Mouse (Mus musculus) hindbrain, postnatal 0 days (tissue): Measurements from ENCODE around the gene Ptprcap. TPM values are rescaled to one million over a fixed set of nuclear protein-coding genes. Genes with fewer than 3 reads are reported as not detected.
A peak's percentile ranks its signal among the peaks of the same experiment; 100 is the strongest.

Experiments used
- ATAC-seq: fragments of 200-750 bp; cut with Nextera tagmentation; 2 replicates; pipeline ENCODE4 v1.8.0; 2017; ENCODE audit warnings: mild to moderate bottlenecking, moderate TSS enrichment, moderate library complexity
- DNase-seq: peaks from one replicate; pipeline ENCODE4 v3.0.0-alpha.2; 2015; ENCODE audit warnings: low spot score
- H3K27ac ChIP-seq: fragments of 300-500 bp; sonication (generic); 2 replicates; pipeline ENCODE4 v1.5.1; 2014; ENCODE audit warnings: mild to moderate bottlenecking
- H3K27me3 ChIP-seq: fragments of 300-500 bp; sonication (generic); 2 replicates; pipeline ENCODE4 v1.6.1; 2014; ENCODE audit warnings: low read length, mixed read lengths; ENCODE audit not compliant: insufficient read depth
- H3K36me3 ChIP-seq: fragments of 300-500 bp; sonication (generic); 2 replicates; pipeline ENCODE4 v1.6.1; 2014; ENCODE audit warnings: low read length, mixed read lengths; ENCODE audit not compliant: insufficient read depth
- H3K4me1 ChIP-seq: fragments of 300-500 bp; sonication (generic); 2 replicates; pipeline ENCODE4 v1.6.1; 2014; ENCODE audit warnings: antibody characterized with exemption, low read length, mixed read lengths; ENCODE audit not compliant: insufficient read depth
- H3K4me2 ChIP-seq: fragments of 300-500 bp; sonication (generic); 2 replicates; pipeline ENCODE4 v1.6.1; 2014; ENCODE audit warnings: low read depth, mild to moderate bottlenecking, low read length, moderate library complexity, mixed read lengths
- H3K4me3 ChIP-seq: fragments of 300-500 bp; sonication (generic); 2 replicates; pipeline ENCODE4 v1.5.1; 2014; ENCODE audit warnings: low read length
- H3K9ac ChIP-seq: fragments of 300-500 bp; sonication (generic); replicated peaks from 2 replicates; pipeline ENCODE4 v1.6.1; 2014; ENCODE audit warnings: mild to moderate bottlenecking, low read length, moderate library complexity, mixed read lengths
- H3K9me3 ChIP-seq: fragments of 300-500 bp; sonication (generic); 2 replicates; pipeline ENCODE4 v1.6.1; 2016; ENCODE audit warnings: low read length, mixed read lengths
- CTCF ChIP-seq: IDR thresholded peaks from 2 replicates; pipeline ENCODE4 v1.5.1; 2016; ENCODE audit warnings: antibody characterized with exemption, control low read depth, low read depth
- WGBS: fragments of 180-500 bp; shearing (Covaris S2); extraction: QIAGEN DNeasy Blood & Tissue Kit; methylation state at CpG from one replicate; pipeline ENCODE4 v1.1.7; 2014; 5-methylcytosine and 5-hydroxymethylcytosine counted together
- polyA plus RNA-seq: library from polyadenylated mRNA; unstranded; fragments of >200 nt; fragmentation: Nextera tagmentation; extraction: Ambion mirVana; gene quantifications from 2 replicates; pipeline ENCODE4 v1.2.1, GENCODE M21; 2015
- total RNA-seq: library from RNA; depleted of rRNA; stranded (reverse); fragments of >200 nt; gene quantifications from 2 replicates; pipeline ENCODE4 v1.2.3, GENCODE M21; 2014

Gene Ptprcap
- total and polyA plus RNA-seq, 2 experiments from 2014 or later, result 0.44 to 1.0 TPM

DNA sequence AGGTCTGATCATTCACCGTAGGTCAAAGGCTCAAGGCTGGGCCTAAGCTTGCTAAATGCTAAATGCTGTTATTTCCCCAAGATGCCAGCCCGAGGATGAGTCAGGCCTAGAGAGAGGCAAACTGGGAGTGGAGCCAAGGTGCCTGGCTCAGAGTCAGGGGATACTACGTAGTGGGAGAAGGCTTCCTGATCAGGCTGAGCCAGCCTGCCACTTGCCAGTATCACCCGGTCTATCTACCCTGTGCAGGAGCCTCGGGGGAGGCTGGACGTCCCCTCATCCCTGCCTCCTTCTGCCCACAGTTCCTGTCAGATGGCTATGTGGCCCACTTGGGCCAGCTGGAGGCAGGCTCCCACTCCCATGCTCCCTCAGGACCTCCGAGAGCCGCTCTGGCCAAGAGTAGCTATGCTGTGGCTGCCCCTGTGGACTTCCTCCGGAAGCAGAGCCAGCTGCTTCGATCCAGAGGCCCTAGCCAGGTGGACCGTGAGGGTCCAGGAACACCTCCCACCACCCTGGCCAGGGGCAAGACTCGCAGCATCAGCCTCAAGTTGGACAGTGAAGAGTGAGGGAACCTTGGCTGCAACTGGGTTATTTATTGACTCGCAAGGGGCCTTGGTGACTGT is 40.1 kb upstream of the Ptprcap start:
- WGBS, result 60% methylated on average over 13 of the region's 13 CpGs
- no peak overlapping the region for H3K27ac ChIP-seq
- ATAC-seq (peak; percentile 53), DNase-seq (peak; percentile 67)
- H3K4me2 ChIP-seq, result no peak overlapping the region
- no peaks in the 10 kb centered on the region for H3K27me3 ChIP-seq
- no peaks in the 10 kb centered on the region for H3K9me3 ChIP-seq
- no peak for TF ChIP-seq CTCF
- H3K9ac ChIP-seq, result no peak overlapping the region
- no peak overlapping the region for H3K4me3 ChIP-seq
- H3K36me3 ChIP-seq, result peaks cover 38% of the 10 kb centered on the region; the same call in 1 of the 2 replicates
- H3K4me1 ChIP-seq, result no peaks in the 10 kb centered on the region

GRCm38 (mm10) chr19:4113806-4114230 is 39.6 kb upstream of the Ptprcap start:
- H3K27me3 ChIP-seq, result no peaks in the 10 kb centered on the region
- DNase-seq (no peak), ATAC-seq (0 out of 2 replicates have a peak, but pooled peaks have one; percentile 4)
- no peaks in the 10 kb centered on the region for H3K4me1 ChIP-seq
- no peak overlapping the region for H3K4me3 ChIP-seq
- peaks cover 38% of the 10 kb centered on the region; the same call in 1 of the 2 replicates for H3K36me3 ChIP-seq
- no peak overlapping the region for H3K4me2 ChIP-seq
- no peak overlapping the region for H3K27ac ChIP-seq
- WGBS, result 74% methylated on average over 5 of the region's 5 CpGs
- no peaks in the 10 kb centered on the region for H3K9me3 ChIP-seq
- TF ChIP-seq CTCF, result no peak
- no peak overlapping the region for H3K9ac ChIP-seq

DNA sequence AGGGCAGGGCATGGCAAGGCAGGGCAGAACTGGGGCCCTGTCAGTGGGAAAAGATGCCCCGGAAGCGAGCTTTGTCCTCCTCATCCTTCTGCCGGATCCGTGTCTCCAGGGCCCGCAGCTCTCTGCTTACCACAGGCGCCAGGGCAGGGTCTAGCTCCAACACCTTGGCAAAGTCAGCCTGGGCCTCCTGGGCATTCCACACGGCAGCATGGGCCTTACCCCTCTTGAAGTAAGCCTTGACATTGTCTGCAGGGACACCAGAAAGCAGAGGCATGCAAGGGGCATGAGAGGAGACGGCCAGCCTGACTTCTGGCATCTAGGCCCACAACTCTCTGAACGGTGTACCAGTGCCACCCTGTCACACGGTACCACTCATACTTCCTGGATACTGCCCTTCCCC is 38.9 kb upstream of the Ptprcap start:
- Histone ChIP-seq H3K27me3 (no peaks in the 10 kb centered on the region), H3K4me1 (no peaks in the 10 kb centered on the region), H3K4me3 (no peak overlapping the region), H3K9me3 (no peaks in the 10 kb centered on the region), H3K36me3 (peaks cover 33% of the 10 kb centered on the region; the same call in 1 of the 2 replicates), H3K27ac (no peak overlapping the region), H3K4me2 (no peak overlapping the region), H3K9ac (no peak overlapping the region)
- TF ChIP-seq CTCF, result no peak
- 86% methylated on average over 10 of the region's 10 CpGs for WGBS
- DNase-seq (no peak), ATAC-seq (no peak)

- Histone ChIP-seq H3K27me3 (no peaks in the 10 kb centered on the region), H3K9me3 (no peaks in the 10 kb centered on the region), H3K4me3 (no peak overlapping the region), H3K9ac (no peak overlapping the region), H3K4me1 (peaks cover under 1% of the 10 kb centered on the region; the same call in 1 of the 2 replicates), H3K36me3 (peaks cover 31% of the 10 kb centered on the region; the same call in 1 of the 2 replicates), H3K27ac (no peak overlapping the region), H3K4me2 (no peak overlapping the region)
- ATAC-seq, result no peak
- 95% methylated on average over 10 of the region's 10 CpGs for WGBS
- no peak for DNase-seq
- TF ChIP-seq CTCF, result no peak
Observed at GRCm38 (mm10) chr19:4115144-4115543, 38.3 kb upstream of the Ptprcap start.

- Histone ChIP-seq H3K4me3 (no peak overlapping the region), H3K36me3 (peaks cover 31% of the 10 kb centered on the region; the same call in 1 of the 2 replicates), H3K9me3 (no peaks in the 10 kb centered on the region), H3K27ac (no peak overlapping the region), H3K27me3 (no peaks in the 10 kb centered on the region), H3K4me1 (peaks cover 7% of the 10 kb centered on the region), H3K9ac (no peak overlapping the region), H3K4me2 (no peak overlapping the region)
- DNase-seq (no peak), ATAC-seq (no peak)
- no peak for TF ChIP-seq CTCF
- 75% methylated on average over 11 of the region's 11 CpGs for WGBS
Observed at GRCm38 (mm10) chr19:4115816-4116215, 37.6 kb upstream of the Ptprcap start.

DNA sequence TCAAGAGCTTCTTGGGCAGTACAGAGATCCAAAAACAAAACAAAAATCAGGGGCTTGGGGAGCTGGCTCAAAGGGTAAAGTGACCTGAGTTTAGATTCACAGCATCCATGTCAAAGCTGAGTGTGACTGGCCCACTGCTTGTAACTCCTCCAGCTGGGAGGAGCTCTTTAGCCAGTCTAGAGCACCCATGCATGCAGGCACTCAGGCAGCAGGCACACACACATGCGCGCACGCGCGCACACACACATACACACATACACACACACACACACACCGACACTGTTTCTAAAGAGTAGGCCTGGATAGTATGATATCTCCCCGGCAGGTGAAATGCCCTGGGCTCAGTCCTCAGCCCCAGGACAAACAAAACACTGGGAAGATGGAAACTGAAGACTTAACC is 36.4 kb upstream of the Ptprcap start:
- Histone ChIP-seq H3K27me3 (no peaks in the 10 kb centered on the region), H3K27ac (no peak overlapping the region), H3K9ac (no peak overlapping the region), H3K4me1 (peaks cover 8% of the 10 kb centered on the region), H3K36me3 (peaks cover 26% of the 10 kb centered on the region; the same call in 1 of the 2 replicates), H3K4me3 (no peak overlapping the region), H3K9me3 (no peaks in the 10 kb centered on the region), H3K4me2 (no peak overlapping the region)
- no peak for TF ChIP-seq CTCF
- ATAC-seq (no peak), DNase-seq (no peak)
- over 99% methylated on average over 7 of the region's 7 CpGs for WGBS

DNA sequence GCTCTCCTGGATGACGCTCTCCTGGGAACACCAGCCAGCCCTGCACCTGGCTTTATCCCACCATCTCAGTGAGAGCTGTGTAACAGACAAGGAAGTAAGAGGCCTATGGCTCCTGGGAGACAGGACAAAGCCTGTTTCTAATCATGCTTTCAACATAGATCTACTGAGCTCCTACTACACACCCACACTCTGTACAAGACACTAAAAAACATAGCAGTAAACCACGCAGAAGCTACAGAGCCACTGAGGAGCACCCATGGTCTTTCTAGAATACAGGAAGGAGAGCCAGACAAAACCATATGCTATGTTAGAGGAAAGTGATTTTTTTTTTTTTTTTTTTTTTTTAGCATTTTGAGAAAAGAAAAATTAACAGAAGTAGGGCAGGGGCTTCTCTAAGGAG is 35.1 kb upstream of the Ptprcap start:
- no peaks in the 10 kb centered on the region for H3K27me3 ChIP-seq
- no peak overlapping the region for H3K4me3 ChIP-seq
- no peak overlapping the region for H3K9ac ChIP-seq
- peaks cover 14% of the 10 kb centered on the region; the same call in 1 of the 2 replicates for H3K36me3 ChIP-seq
- no peak overlapping the region for H3K4me2 ChIP-seq
- H3K4me1 ChIP-seq, result peaks cover 8% of the 10 kb centered on the region
- WGBS, result 97% methylated on average over 2 of the region's 2 CpGs
- no peaks in the 10 kb centered on the region for H3K9me3 ChIP-seq
- DNase-seq (no peak), ATAC-seq (no peak)
- H3K27ac ChIP-seq, result no peak overlapping the region
- TF ChIP-seq CTCF, result no peak
